Mouse (Mus musculus) olfactory bulb, adult 2 months (tissue): ENCODE measurements at regions not wholly inside any gene's neighbourhood (a gene's known extent, or its start where the extent isn't known, plus 50 kb on each side); places are given as distances from the start of the nearest gene placed in this dataset.

Source experiments
- CTCF ChIP-seq: fragments of 200-500 bp; IDR thresholded peaks from 2 replicates; pipeline ENCODE4 v1.5.1; 2012; ENCODE audit warnings: low read depth, mild to moderate bottlenecking, low read length, moderate library complexity; ENCODE audit not compliant: insufficient read depth
- POLR2A ChIP-seq: fragments of 200-500 bp; IDR thresholded peaks from 2 replicates; pipeline ENCODE4 v1.6.1; 2012; ENCODE audit warnings: mild to moderate bottlenecking, low read depth, low read length, moderate library complexity; ENCODE audit not compliant: insufficient read depth

DNA sequence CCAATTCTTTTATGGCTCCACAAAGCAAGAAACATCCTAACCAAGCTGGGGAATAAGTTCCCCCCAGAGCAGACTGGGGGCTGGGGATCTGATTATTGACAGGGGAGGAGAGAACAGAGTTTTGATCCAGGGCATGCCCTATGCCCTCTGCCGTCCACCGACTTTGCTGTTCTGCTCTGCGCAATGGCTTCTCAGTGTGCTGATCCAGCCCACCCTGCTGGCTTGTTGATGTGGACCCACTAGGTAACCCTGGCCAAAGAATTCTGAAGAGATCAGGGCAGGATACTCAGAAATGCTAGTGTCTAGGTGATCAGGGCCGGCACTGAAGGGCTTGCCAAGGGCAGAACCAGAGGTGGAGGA is 327.8 kb upstream of the Sall1 start:
- no peak for TF ChIP-seq CTCF
- TF ChIP-seq POLR2A = no peak
